Mouse (Mus musculus): ENCODE measurements around the gene Trove2. TPM values are rescaled to one million over a fixed set of nuclear protein-coding genes. Genes with fewer than 3 reads are reported as not detected.

The Trove2 gene
- polyA plus RNA-seq, 1 experiment from 2014 or later: 12.4 TPM

DNA sequence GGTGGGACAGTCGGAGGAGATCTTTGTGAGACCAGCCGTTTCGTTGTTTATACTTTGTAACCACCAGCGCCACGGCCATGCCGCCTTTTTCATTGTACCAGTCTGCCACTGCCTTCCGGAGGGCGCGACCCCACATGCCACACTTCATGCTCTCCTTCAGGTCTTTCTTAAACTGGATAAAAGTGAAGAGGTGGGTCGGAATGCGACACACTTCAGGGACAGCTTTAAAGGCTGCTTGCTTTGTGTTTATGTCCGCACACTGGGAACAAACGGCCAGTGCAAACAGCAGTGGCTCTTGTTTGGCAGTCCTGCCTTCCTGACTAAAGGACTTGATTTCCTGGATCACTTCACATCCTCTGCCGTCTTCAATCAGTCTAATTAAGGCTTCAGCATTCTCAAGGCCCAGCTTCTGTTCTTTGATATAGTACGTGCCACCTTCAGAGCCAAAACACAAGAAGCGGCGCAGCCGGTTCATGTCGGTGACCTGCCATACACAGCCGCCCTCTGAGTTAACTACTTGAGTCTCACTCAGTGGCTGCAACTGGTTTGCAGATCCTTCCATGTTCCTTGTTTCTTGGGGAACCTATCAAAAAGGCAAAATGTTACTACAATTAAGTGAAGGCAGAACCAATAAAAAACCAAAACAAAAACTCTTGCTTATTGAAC is 6.3 kb downstream of the Trove2 start:
- Histone ChIP-seq H3K4me3 (replicated peaks) (no peak overlapping the region), H3K27ac (no peak overlapping the region), H3K4me1 (replicated peaks) (no peaks in the 10 kb centered on the region), H3K27me3 (replicated peaks) (no peaks in the 10 kb centered on the region), H3K36me3 (0 out of 2 replicates have a peak, but pooled peaks cover 6% of the 10 kb centered on the region), H3K9me3 (no peaks in the 10 kb centered on the region), H3K4me2 (replicated peaks) (no peak overlapping the region), H3K9ac (no peak overlapping the region)
- WGBS: 59% methylated on average over 20 of the region's 20 CpGs
- no peak for ATAC-seq

DNA sequence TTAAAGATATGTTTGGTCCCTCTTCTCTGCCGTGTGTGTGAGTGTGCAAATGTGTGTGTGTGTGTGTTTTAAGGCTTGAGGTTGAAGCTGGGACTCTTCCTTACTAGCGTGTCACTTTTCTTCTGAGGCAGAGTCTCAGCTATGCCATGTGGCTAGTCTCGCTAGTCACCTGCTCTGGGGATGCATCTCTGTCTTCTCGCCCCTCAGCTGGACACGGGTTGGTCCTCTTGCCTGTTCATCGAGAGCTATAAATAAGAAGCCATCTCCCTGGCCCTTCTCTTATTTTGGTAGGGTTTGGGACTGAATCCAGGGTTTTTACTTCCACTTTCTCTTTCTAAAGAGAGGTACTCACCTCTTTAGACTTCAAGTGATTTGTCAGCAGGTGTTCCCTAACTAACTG is 10.6 kb downstream of the Trove2 start:
- 86% methylated on average over 6 of the region's 6 CpGs for WGBS
- Histone ChIP-seq H3K4me3 (replicated peaks) (no peak overlapping the region), H3K4me2 (replicated peaks) (no peak overlapping the region), H3K27me3 (replicated peaks) (no peaks in the 10 kb centered on the region), H3K9me3 (no peaks in the 10 kb centered on the region), H3K9ac (no peak overlapping the region), H3K4me1 (replicated peaks) (no peaks in the 10 kb centered on the region), H3K36me3 (0 out of 2 replicates have a peak, but pooled peaks cover 8% of the 10 kb centered on the region), H3K27ac (no peak overlapping the region)
- ATAC-seq: no peak

DNA sequence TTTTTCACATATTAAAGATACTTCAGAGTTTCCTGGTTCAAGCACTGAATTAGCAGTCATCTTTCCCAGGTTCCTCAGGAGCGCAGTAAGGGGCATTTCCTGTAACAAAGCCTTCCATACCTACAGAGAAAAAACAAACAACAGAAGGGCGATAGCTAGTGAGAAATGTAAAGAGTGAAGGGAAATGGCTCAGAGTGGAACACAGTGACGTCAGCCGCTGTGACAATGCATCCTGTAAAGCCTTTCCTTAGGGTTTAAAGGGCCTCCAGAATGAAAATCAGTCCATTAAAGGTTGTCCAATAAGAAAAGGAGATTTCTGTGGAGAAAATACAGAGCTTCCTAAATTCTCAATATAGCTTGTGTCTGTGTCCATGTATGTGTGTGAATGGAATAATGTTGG is 11.1 kb downstream of the Trove2 start:
- no peak overlapping the region for H3K4me2 ChIP-seq (replicated peaks)
- no peaks in the 10 kb centered on the region for H3K27me3 ChIP-seq (replicated peaks)
- ATAC-seq: no peak
- no peaks in the 10 kb centered on the region for H3K4me1 ChIP-seq (replicated peaks)
- WGBS: 87% methylated on average over 4 of the region's 4 CpGs
- no peak overlapping the region for H3K9ac ChIP-seq
- H3K36me3 ChIP-seq: 0 out of 2 replicates have a peak, but pooled peaks cover 8% of the 10 kb centered on the region
- no peaks in the 10 kb centered on the region for H3K9me3 ChIP-seq
- H3K4me3 ChIP-seq (replicated peaks): no peak overlapping the region
- no peak overlapping the region for H3K27ac ChIP-seq

DNA sequence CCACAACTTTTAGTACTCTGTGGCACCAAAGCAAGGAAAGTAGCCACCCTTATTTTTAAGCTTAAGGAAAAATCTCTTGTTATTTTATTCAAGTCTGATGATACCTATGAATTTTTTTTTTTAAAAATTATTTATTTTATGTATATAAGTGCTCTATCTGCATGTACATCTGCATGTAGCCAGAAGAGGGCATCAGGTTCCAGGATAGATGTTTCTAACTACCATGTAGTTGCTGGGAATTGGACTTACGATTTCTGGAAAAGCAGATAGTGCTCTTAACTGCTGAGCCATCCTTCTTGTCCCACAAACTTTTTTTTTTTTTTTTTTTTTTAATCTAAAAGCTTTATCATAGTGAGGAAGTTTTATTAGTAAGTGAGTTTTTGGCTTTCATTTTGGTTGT is 12.4 kb downstream of the Trove2 start:
- H3K27ac ChIP-seq: no peak overlapping the region
- no peak overlapping the region for H3K9ac ChIP-seq
- H3K27me3 ChIP-seq (replicated peaks): no peaks in the 10 kb centered on the region
- WGBS: 74% methylated on average over 1 of the region's 1 CpGs
- H3K4me2 ChIP-seq (replicated peaks): no peak overlapping the region
- ATAC-seq: no peak
- H3K4me1 ChIP-seq (replicated peaks): no peaks in the 10 kb centered on the region
- no peak overlapping the region for H3K4me3 ChIP-seq (replicated peaks)
- no peaks in the 10 kb centered on the region for H3K9me3 ChIP-seq
- peaks cover 12% of the 10 kb centered on the region; the same call in 1 of the 2 replicates for H3K36me3 ChIP-seq

DNA sequence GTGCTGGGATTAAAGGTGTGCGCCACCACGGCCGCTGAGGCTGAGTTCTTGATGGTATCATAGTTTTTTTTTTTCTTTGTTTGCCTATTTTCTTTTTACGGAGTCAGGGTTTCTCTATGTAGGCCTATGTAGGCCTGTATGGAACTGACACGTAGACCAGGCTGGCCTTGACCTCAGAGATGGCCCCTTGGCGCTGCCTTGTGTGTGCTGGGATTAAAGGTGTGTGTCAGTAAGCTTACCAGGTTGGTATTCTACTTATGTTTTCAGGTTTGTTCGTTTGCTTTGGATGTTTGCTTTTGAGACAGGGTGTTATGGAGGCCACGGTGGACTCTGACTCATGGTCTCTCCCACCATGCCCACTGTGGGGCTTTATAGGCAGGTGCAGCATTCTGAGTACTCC is 14.7 kb downstream of the Trove2 start:
- H3K4me2 ChIP-seq (replicated peaks): no peak overlapping the region
- no peak for ATAC-seq
- no peak overlapping the region for H3K9ac ChIP-seq
- no peaks in the 10 kb centered on the region for H3K27me3 ChIP-seq (replicated peaks)
- H3K9me3 ChIP-seq: no peaks in the 10 kb centered on the region
- 82% methylated on average over 8 of the region's 8 CpGs for WGBS
- no peak overlapping the region for H3K27ac ChIP-seq
- peaks cover 12% of the 10 kb centered on the region; the same call in 1 of the 2 replicates for H3K36me3 ChIP-seq
- no peaks in the 10 kb centered on the region for H3K4me1 ChIP-seq (replicated peaks)
- no peak overlapping the region for H3K4me3 ChIP-seq (replicated peaks)

DNA sequence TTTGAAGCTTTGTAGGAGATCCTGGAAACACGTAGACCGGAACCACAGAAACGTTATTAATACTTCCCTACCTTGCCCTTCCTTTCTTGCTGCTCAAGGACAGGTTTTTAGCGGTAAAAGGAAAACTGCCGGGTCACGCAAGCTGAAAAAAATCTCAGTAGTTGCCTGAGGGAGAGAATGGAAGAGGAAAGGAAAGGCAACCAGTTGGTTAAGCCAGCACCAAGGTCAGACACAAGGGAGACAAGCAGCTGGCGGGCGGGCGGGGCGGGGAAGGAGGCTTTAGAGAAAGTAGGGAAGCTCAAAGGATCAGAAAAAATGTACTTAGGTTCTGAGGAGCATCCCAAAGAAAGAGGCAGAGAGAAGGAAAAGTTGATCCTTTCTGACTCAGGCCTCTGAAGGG is 31.0 kb downstream of the Trove2 start:
- ATAC-seq: no peak
- H3K9ac ChIP-seq: no peak overlapping the region
- no peak overlapping the region for H3K27ac ChIP-seq
- no peaks in the 10 kb centered on the region for H3K4me1 ChIP-seq (replicated peaks)
- WGBS: 92% methylated on average over 10 of the region's 10 CpGs
- H3K36me3 ChIP-seq: 0 out of 2 replicates have a peak, but pooled peaks cover 5% of the 10 kb centered on the region
- no peak overlapping the region for H3K4me2 ChIP-seq (replicated peaks)
- H3K27me3 ChIP-seq (replicated peaks): no peaks in the 10 kb centered on the region
- H3K4me3 ChIP-seq (replicated peaks): no peak overlapping the region
- H3K9me3 ChIP-seq: no peaks in the 10 kb centered on the region

DNA sequence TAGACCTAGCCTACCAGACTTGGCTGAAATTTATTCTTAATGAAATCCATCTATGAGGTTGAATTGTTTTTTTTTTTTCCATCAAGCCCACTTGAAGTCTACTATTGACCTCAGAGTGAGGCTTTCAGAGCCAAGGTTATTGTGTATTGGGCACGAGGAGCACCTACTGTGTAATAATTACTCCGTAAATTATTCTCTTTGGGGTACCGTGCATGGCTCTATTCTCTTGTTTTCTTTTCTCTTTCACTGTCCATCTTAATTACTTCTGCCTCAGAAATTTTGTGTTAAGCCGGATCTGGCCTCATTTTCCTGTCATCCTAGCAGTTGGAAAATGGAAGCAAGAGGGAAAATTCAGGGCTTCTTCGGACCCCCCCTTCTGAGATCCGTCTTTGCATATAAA is 34.7 kb downstream of the Trove2 start:
- H3K9me3 ChIP-seq: no peaks in the 10 kb centered on the region
- 0 out of 2 replicates have a peak, but pooled peaks cover 2% of the 10 kb centered on the region for H3K4me1 ChIP-seq (replicated peaks)
- no peak for ATAC-seq

DNA sequence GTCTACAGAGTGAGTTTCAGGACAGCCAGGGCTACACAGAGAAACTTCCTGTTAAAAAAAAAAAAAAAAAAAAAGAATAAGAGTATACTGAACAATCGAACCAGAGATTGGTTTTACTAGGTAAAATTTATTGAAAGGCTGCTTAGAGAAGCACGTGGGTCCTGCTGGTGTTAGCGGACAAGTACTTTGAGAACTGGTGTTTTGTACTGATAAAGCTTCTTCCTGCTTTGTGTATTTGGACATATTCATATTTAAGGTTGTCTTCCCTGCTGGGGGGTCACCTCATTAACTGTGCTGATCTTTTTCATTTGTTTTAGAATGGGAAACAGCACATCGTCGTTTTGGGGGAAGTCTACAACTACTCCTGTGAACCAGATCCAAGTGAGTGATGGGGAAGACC is 35.5 kb downstream of the Trove2 start:
- Histone ChIP-seq H3K9ac (no peak overlapping the region), H3K27me3 (replicated peaks) (no peaks in the 10 kb centered on the region), H3K27ac (no peak overlapping the region), H3K4me3 (replicated peaks) (no peak overlapping the region), H3K9me3 (no peaks in the 10 kb centered on the region), H3K4me2 (replicated peaks) (no peak overlapping the region), H3K4me1 (replicated peaks) (0 out of 2 replicates have a peak, but pooled peaks cover 2% of the 10 kb centered on the region), H3K36me3 (0 out of 2 replicates have a peak, but pooled peaks cover 5% of the 10 kb centered on the region)
- ATAC-seq: no peak
- WGBS: 90% methylated on average over 5 of the region's 5 CpGs

More for the DNA sequence above, 34.7 kb downstream of the Trove2 start:
- no peak overlapping the region for H3K4me3 ChIP-seq (replicated peaks)
- 0 out of 2 replicates have a peak, but pooled peaks cover 5% of the 10 kb centered on the region for H3K36me3 ChIP-seq
- WGBS: 96% methylated on average over 6 of the region's 6 CpGs
- H3K27ac ChIP-seq: no peak overlapping the region
- H3K27me3 ChIP-seq (replicated peaks): no peaks in the 10 kb centered on the region
- H3K4me2 ChIP-seq (replicated peaks): no peak overlapping the region
- no peak overlapping the region for H3K9ac ChIP-seq

DNA sequence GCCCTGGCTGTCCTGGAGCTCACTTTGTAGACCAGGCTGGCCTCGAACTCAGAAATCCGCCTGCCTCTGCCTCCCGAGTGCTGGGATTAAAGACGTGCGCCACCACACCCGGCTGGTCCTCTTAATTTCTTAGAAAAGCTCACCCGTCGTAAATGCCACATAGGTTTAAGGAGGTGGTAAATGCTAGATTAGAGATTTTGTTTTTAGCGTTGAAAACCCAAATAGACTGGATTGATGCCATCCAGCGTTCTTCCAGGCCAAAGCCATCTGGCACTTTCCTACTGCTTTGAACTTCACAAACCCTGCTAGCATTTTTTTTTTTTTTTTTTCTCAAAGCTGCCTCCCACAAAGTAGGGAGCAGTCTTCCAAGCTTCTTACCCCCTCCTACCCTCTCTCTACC is 36.3 kb downstream of the Trove2 start:
- 0 out of 2 replicates have a peak, but pooled peaks cover 2% of the 10 kb centered on the region for H3K4me1 ChIP-seq (replicated peaks)
- no peaks in the 10 kb centered on the region for H3K9me3 ChIP-seq
- H3K9ac ChIP-seq: no peak overlapping the region
- 84% methylated on average over 10 of the region's 10 CpGs for WGBS
- no peak overlapping the region; the same call in 1 of the 2 replicates for H3K4me3 ChIP-seq (replicated peaks)
- H3K27me3 ChIP-seq (replicated peaks): no peaks in the 10 kb centered on the region
- H3K27ac ChIP-seq: no peak overlapping the region
- peak overlapping the region; percentile 82; the same call in 1 of the 2 replicates for H3K4me2 ChIP-seq (replicated peaks)
- H3K36me3 ChIP-seq: 0 out of 2 replicates have a peak, but pooled peaks cover 5% of the 10 kb centered on the region
- ATAC-seq: no peak

DNA sequence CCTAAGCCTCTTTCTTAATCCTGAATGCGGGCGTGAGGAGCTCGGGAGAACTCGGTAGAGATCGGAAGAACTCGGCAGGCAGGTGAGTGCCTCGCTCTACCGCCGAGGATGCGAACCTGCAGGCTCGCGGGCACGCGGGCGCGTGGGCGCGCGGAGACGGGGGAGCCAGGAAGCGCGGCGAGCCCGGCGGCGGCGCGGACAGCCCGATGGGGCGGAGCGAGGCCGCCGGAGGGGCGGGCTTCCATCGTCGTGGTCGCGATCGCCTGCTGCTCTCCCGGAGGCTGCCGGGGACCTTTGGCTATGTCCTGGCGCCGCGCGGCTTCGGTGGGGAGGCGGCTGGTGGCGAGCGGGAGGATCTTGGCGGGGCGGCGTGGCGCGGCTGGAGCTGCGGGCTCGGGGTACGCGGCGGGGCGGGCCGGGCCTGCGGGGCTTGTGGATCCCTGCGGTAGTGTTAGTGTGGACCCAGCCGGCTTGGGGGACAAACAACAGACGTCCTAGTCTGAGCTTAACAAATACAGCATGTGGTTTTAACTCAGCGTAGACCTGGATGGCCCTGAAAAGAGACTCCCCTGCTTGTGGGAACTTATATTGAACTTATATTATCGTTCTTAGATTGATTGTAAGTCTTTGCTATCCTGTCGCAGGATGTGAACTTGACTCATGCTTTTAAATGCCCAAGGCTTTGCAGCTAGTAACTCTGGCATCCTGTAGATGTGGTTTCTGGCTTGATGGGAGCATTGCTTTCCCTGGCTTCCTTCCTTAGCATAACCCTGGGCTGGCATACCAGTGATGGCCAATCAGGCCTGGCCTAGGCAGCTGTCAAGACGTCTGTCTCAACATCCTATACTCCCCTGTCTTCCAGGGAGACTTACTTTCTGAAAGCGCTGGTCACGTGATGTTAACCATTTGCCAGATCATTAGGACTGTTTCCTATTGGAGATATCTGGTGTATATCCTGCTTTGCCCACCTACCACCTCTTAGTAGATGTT is 37.2 kb downstream of the Trove2 start:
- Histone ChIP-seq H3K9ac (peak overlapping the region; percentile 90), H3K4me1 (replicated peaks) (0 out of 2 replicates have a peak, but pooled peaks cover 2% of the 10 kb centered on the region), H3K9me3 (no peaks in the 10 kb centered on the region), H3K27me3 (replicated peaks) (no peaks in the 10 kb centered on the region), H3K27ac (peak overlapping the region; percentile 83), H3K4me2 (replicated peaks) (peak overlapping the region; percentile 82), H3K4me3 (replicated peaks) (peak overlapping the region; percentile 88), H3K36me3 (0 out of 2 replicates have a peak, but pooled peaks cover 5% of the 10 kb centered on the region)
- ATAC-seq: peak; percentile 97
- WGBS: under 1% methylated on average over 62 of the region's 71 CpGs

DNA sequence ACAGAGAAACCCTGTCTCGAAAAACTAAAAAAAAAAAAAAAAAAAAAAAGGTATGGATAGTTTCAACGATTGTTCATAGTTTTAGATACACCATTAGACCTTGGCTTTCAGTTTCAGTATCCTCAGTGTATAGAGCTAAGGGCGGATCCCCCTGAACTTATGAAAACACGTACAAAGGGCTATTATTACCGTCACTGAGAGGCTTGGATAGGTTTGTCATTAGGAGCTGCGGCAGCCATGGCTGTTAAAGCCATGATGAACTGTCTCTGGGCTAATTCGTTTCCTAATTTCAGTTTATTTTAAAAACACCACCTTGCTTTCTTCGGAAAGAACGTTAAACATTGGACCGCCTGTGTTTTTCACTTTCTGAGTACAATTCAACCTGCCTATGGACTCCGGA is 38.1 kb downstream of the Trove2 start:
- H3K9me3 ChIP-seq: no peaks in the 10 kb centered on the region
- WGBS: 19% methylated on average over 11 of the region's 11 CpGs
- peak; percentile 57 for ATAC-seq

DNA sequence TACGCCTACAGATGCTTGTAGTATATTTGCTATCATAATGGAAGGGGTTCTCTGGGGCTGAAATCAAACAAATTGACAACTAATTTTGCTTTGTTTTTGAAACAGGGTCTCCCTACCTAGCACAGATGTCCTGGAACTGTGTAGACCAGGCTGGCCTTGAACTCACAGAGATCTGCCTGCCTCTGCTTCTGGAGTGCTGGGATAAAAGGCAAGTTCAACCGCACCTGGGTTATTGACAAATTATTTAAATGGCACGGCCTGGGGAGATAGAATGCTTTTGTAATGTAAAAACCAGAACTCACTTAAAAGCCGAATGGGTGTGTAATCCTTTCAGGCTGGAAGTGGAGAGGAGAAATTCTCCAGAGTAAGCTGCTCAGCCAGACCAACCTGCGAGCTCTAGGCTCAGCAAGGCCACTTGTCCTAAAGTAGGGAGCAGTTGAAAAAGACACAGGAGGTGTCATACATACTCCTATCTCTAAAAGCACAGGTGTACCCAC is 42.9 kb downstream of the Trove2 start:
- no peak overlapping the region for H3K27ac ChIP-seq
- no peak overlapping the region for H3K4me2 ChIP-seq (replicated peaks)
- no peaks in the 10 kb centered on the region for H3K27me3 ChIP-seq (replicated peaks)
- no peaks in the 10 kb centered on the region for H3K9me3 ChIP-seq
- ATAC-seq: no peak
- H3K9ac ChIP-seq: no peak overlapping the region
- H3K4me1 ChIP-seq (replicated peaks): no peaks in the 10 kb centered on the region
- 80% methylated on average over 5 of the region's 5 CpGs for WGBS
- no peaks in the 10 kb centered on the region for H3K36me3 ChIP-seq
- no peak overlapping the region for H3K4me3 ChIP-seq (replicated peaks)

More for the DNA sequence above, 38.1 kb downstream of the Trove2 start:
- Histone ChIP-seq H3K4me1 (replicated peaks) (0 out of 2 replicates have a peak, but pooled peaks cover 2% of the 10 kb centered on the region), H3K27ac (no peak overlapping the region), H3K4me2 (replicated peaks) (peak overlapping the region; percentile 82), H3K27me3 (replicated peaks) (no peaks in the 10 kb centered on the region), H3K36me3 (0 out of 2 replicates have a peak, but pooled peaks cover 5% of the 10 kb centered on the region), H3K9ac (peak overlapping the region; percentile 90), H3K4me3 (replicated peaks) (peak overlapping the region; percentile 88)
